Mouse (Mus musculus) testis, postnatal 14 days (tissue): ENCODE data around the gene Rufy3.

Experiments used
- DNase-seq: peaks from one replicate; pipeline ENCODE4 v3.0.0; 2021; ENCODE audit warnings: low spot score

The Rufy3 gene

GRCm38 (mm10) chr5:88575506-88576338 is 10.9 kb downstream of the Rufy3 start:
- no peak for DNase-seq

- DNase-seq = no peak
Observed at GRCm38 (mm10) chr5:88580681-88581080, 15.8 kb downstream of the Rufy3 start.

GRCm38 (mm10) chr5:88581343-88581742 is 16.5 kb downstream of the Rufy3 start:
- no peak for DNase-seq

- peak; percentile 21 for DNase-seq
Observed at GRCm38 (mm10) chr5:88583271-88584031, 18.6 kb downstream of the Rufy3 start.

GRCm38 (mm10) chr5:88584061-88584460 is 19.2 kb downstream of the Rufy3 start:
- no peak for DNase-seq

- DNase-seq = peak; percentile 51
Observed at GRCm38 (mm10) chr5:88586407-88587174, 21.8 kb downstream of the Rufy3 start.

GRCm38 (mm10) chr5:88587211-88587934 is 22.5 kb downstream of the Rufy3 start:
- peak; percentile 23 for DNase-seq

- DNase-seq = no peak
Observed at GRCm38 (mm10) chr5:88588481-88588880, 23.6 kb downstream of the Rufy3 start.

GRCm38 (mm10) chr5:88593421-88594172 is 28.8 kb downstream of the Rufy3 start:
- DNase-seq = no peak

GRCm38 (mm10) chr5:88594173-88594569 is 29.3 kb downstream of the Rufy3 start:
- no peak for DNase-seq

GRCm38 (mm10) chr5:88595537-88596455 is 31.0 kb downstream of the Rufy3 start:
- no peak for DNase-seq

GRCm38 (mm10) chr5:88598961-88599360 is 34.1 kb downstream of the Rufy3 start:
- DNase-seq = no peak

- no peak for DNase-seq
Observed at GRCm38 (mm10) chr5:88602030-88602429, 37.2 kb downstream of the Rufy3 start.

GRCm38 (mm10) chr5:88602713-88603112 is 37.9 kb downstream of the Rufy3 start:
- no peak for DNase-seq

GRCm38 (mm10) chr5:88604046-88604445 is 39.2 kb downstream of the Rufy3 start:
- peak; percentile 43 for DNase-seq

GRCm38 (mm10) chr5:88604641-88605358 is 40.0 kb downstream of the Rufy3 start:
- DNase-seq = no peak

GRCm38 (mm10) chr5:88614129-88614528 is 49.3 kb downstream of the Rufy3 start:
- DNase-seq = no peak

GRCm38 (mm10) chr5:88616988-88617387 is 52.1 kb downstream of the Rufy3 start:
- no peak for DNase-seq

GRCm38 (mm10) chr5:88627545-88627944 is 62.7 kb downstream of the Rufy3 start:
- no peak for DNase-seq
